Mouse (Mus musculus): ENCODE results near the gene Gm7356. TPM values are rescaled to one million over a fixed set of nuclear protein-coding genes. Genes with fewer than 3 reads are reported as not detected.

Gene Gm7356
- polyA plus RNA-seq, 1 experiment = not detected

Other genes with a start within 250 kb of the Gm7356 start
- gene Afdn, start 243.2 kb downstream of the Gm7356 start, polyA plus RNA-seq (2012; fragmentation: generic; extraction: Trizol) = 22.1 TPM
- gene Tcte2, start 241.9 kb downstream of the Gm7356 start, polyA plus RNA-seq (2012; fragmentation: generic; extraction: Trizol) = 0.97 TPM
- not detected for gene Gm7168, start 55.3 kb downstream of the Gm7356 start, polyA plus RNA-seq (2012; fragmentation: generic; extraction: Trizol)
- gene Gm7358, start 55.8 kb upstream of the Gm7356 start, polyA plus RNA-seq (2012; fragmentation: generic; extraction: Trizol) = not detected
- gene Dact2, start 200.6 kb upstream of the Gm7356 start, polyA plus RNA-seq (2012; fragmentation: generic; extraction: Trizol) = 0.95 TPM

Measured in myocyte (in vitro differentiated cells).